Mouse (Mus musculus) midbrain, embryonic 11.5 days (tissue): ENCODE measurements at regions not wholly inside any gene's neighbourhood (a gene's known extent, or its start where the extent isn't known, plus 50 kb on each side); places are given as distances from the start of the nearest gene placed in this dataset.
"Not testable (repeated sequence)": the region's sequence is repeated elsewhere in the genome, so short reads cannot be mapped to it uniquely, and the experiment has no call there.

Experiments used
- ATAC-seq: fragments of 200-750 bp; cut with Nextera tagmentation; 2 replicates; pipeline ENCODE4 v1.8.0; 2017; ENCODE audit warnings: moderate TSS enrichment, moderate library complexity; ENCODE audit not compliant: low FRiP score
- DNase-seq: peaks from one replicate; pipeline ENCODE4 v3.0.0; 2015; ENCODE audit warnings: low spot score; ENCODE audit errors: missing footprints
- H3K27ac ChIP-seq: fragments of 300-500 bp; sonication (generic); 2 replicates; pipeline ENCODE4 v1.5.1; 2014; ENCODE audit warnings: low read depth, low read length
- H3K27me3 ChIP-seq: fragments of 300-500 bp; sonication (generic); 2 replicates; pipeline ENCODE4 v1.6.1; 2014; ENCODE audit warnings: mild to moderate bottlenecking, low read length, moderate library complexity, mixed read lengths; ENCODE audit not compliant: control insufficient read depth, insufficient read depth
- H3K36me3 ChIP-seq: fragments of 300-500 bp; sonication (generic); 2 replicates; pipeline ENCODE4 v1.6.1; 2014; ENCODE audit warnings: mild to moderate bottlenecking, low read length, moderate library complexity, mixed read lengths; ENCODE audit not compliant: control insufficient read depth, insufficient read depth
- H3K4me1 ChIP-seq: fragments of 300-500 bp; sonication (generic); 2 replicates; pipeline ENCODE4 v1.6.1; 2014; ENCODE audit warnings: low read length; ENCODE audit not compliant: control insufficient read depth, insufficient read depth
- H3K4me2 ChIP-seq: fragments of 300-500 bp; sonication (generic); 2 replicates; pipeline ENCODE4 v1.6.1; 2014; ENCODE audit warnings: mild to moderate bottlenecking, moderate library complexity
- H3K4me3 ChIP-seq: fragments of 300-500 bp; sonication (generic); 2 replicates; pipeline ENCODE4 v1.5.1; 2014; ENCODE audit warnings: low read depth, low read length
- H3K9ac ChIP-seq: fragments of 300-500 bp; sonication (generic); 2 replicates; pipeline ENCODE4 v1.6.1; 2014; ENCODE audit warnings: low read length
- H3K9me3 ChIP-seq: fragments of 300-500 bp; sonication (generic); 2 replicates; pipeline ENCODE4 v1.6.1; 2016; ENCODE audit warnings: low read length; ENCODE audit not compliant: control insufficient read depth
- WGBS: fragments of 180-500 bp; shearing (Covaris S2); extraction: QIAGEN DNeasy Blood & Tissue Kit; methylation state at CpG from one replicate; pipeline ENCODE4 v1.1.7; 2014; 5-methylcytosine and 5-hydroxymethylcytosine counted together

DNA sequence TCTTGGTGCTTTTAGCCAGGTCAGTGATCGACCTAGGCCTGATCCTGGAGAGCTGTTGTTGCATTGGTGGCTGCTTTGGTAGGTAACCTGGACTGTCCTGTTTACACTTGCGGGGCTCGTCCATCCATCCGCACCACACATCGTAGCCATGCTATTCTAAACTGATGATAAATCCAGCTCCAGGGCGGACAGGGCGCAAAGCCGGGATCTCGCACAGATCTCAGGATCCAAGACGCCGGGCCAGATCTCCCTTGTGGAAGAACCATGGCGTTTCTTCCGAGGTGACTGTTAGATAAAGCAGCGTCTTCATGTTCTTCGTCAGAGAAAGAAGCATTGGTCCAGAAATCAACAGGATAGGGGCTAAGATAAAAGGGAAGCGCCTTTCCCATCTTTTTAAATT lies 115.6 kb downstream of the Sec16b start:
- H3K27me3 ChIP-seq, H3K9me3 ChIP-seq, H3K27ac ChIP-seq, H3K4me1 ChIP-seq, H3K36me3 ChIP-seq, H3K9ac ChIP-seq, H3K4me3 ChIP-seq, H3K4me2 ChIP-seq, ATAC-seq: not testable (repeated sequence)
- 94% methylated on average over 16 of the region's 16 CpGs for WGBS
- peak; percentile 28 for DNase-seq

DNA sequence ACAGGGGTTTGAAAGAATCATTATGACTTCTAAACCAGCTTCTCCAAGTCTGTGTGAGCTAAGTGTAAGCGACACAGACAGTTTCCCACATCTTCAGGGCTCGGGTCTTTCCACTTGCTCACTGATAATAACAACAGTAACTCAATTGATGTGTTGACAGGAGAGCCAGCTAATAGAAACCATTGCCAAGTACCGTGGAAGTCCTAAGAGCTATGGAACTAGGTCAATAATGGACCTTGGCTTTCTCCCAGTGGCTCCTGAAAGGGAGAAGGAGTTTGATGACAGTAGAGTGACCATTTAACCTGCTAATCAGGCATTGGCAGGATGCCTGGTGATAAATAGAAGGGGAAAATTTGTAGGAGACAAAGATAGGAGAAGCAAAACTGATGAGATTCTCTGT lies 126.1 kb downstream of the Sec16b start:
- DNase-seq, result peak; percentile 60

DNA sequence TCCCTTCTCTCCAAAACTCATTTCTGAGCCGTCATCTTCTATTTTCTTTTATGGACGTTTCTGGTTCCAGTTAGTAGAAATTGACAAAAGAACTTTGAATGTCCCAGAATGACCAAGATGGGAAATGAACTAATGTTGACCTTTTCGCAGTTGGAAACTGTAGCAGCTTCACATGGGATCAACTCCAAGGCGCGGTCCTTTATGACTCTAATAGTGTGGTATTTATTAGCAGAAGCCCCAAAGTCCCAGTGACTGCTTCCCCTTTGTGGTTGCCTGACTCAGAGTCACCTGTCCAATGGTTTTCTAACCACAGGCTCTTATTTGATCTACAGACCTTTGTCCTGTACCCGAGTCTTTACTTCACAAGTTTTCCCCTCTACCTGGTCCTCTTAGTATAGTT lies 126.9 kb downstream of the Sec16b start:
- no peak overlapping the region for H3K9ac ChIP-seq
- WGBS, result 89% methylated on average over 6 of the region's 6 CpGs
- H3K4me1 ChIP-seq, result no peaks in the 10 kb centered on the region
- ATAC-seq, result no peak
- H3K4me3 ChIP-seq, result no peak overlapping the region
- H3K4me2 ChIP-seq, result no peak overlapping the region
- no peaks in the 10 kb centered on the region for H3K36me3 ChIP-seq
- no peaks in the 10 kb centered on the region for H3K27me3 ChIP-seq
- H3K27ac ChIP-seq, result no peak overlapping the region
- H3K9me3 ChIP-seq, result no peaks in the 10 kb centered on the region
- peak; percentile 47 for DNase-seq

More for the DNA sequence above, 126.1 kb downstream of the Sec16b start:
- H3K9me3 ChIP-seq, result no peaks in the 10 kb centered on the region
- H3K9ac ChIP-seq, result no peak overlapping the region
- no peaks in the 10 kb centered on the region for H3K27me3 ChIP-seq
- H3K4me3 ChIP-seq, result no peak overlapping the region
- H3K4me1 ChIP-seq, result no peaks in the 10 kb centered on the region
- H3K4me2 ChIP-seq, result no peak overlapping the region
- ATAC-seq, result no peak
- no peaks in the 10 kb centered on the region for H3K36me3 ChIP-seq
- no peak overlapping the region for H3K27ac ChIP-seq
- WGBS, result 89% methylated on average over 3 of the region's 3 CpGs

DNA sequence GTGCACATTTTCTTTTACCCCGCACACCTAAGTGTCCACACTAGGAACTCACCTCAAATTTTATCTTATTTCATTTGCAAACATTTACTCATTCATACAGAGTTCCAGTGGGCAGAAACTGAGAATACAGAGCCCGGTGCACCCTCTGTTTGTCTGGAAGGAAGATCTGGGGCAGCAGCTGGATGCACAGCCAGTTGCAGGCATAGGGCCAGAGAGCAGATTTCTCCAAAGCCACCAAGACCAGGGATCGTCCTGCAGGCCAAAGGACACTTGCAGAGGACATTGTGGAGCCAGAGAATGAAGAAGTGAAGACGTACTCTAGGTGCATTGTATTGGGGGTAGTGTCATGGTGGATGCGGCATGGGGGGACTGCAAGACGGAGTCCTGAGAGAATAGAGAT lies 129.2 kb downstream of the Sec16b start:
- ATAC-seq (no peak), DNase-seq (peak; percentile 4)
- Histone ChIP-seq H3K27me3 (no peaks in the 10 kb centered on the region), H3K9ac (no peak overlapping the region), H3K9me3 (no peaks in the 10 kb centered on the region), H3K36me3 (no peaks in the 10 kb centered on the region), H3K4me3 (no peak overlapping the region), H3K27ac (no peak overlapping the region), H3K4me2 (no peak overlapping the region), H3K4me1 (no peaks in the 10 kb centered on the region)
- WGBS, result 89% methylated on average over 6 of the region's 6 CpGs

DNA sequence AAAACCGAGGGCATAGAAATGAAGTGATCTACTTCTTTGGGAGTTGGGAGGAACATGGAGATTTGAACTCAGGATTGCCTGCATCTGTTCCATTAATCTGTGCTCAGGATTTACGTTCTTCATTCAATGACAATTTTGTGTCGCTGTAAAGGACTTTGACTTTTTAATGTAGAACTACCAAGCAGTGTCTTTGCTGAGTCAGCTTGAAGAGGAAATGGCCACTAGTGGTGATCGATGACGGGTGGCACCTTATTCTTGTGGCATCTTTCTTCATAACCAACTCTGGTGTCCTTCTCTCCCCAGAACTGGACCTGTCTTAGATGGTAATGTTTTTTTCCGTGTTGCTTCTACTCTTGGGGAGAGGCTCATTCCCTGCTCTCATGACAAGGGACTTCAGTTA lies 137.0 kb downstream of the Sec16b start:
- ATAC-seq (no peak), DNase-seq (peak; percentile 14)
- Histone ChIP-seq H3K36me3 (no peaks in the 10 kb centered on the region), H3K9me3 (no peaks in the 10 kb centered on the region), H3K4me2 (no peak overlapping the region), H3K4me1 (no peaks in the 10 kb centered on the region), H3K9ac (no peak overlapping the region), H3K27me3 (no peaks in the 10 kb centered on the region), H3K4me3 (no peak overlapping the region), H3K27ac (no peak overlapping the region)
- 86% methylated on average over 6 of the region's 6 CpGs for WGBS

DNA sequence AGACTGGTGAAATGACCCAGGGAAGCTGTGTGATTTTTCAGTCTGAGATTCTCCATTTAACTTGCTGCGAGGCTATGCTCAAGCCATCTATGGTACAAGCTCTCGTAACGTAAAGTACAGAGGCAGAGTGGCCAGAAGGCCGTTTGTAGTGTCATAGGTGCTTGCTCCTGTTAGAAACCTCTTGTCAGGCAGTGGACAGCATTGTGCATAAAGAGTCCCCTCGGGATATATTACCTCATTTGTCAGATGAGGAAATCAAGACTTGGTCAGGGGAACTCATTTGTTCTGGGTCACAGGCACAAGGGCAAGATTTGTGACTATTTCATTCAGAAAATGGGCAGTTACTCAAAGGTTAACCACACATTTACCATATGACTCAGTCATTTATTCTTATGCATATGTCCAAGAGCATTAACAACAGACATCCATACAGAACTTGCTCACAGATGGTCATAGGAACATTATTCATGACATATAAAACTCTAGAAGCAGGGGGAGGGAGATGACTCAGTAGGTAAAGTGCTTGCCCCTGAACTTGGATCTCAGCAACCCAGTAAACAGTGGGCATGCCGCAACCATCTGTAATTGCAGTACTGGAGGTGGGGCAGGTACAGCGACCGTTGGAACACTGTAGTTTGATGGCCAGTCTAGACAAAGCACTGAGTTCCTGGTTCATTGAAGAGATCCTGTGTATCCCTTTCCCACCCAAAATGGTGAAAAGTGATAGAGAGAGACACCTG lies 139.3 kb downstream of the Sec16b start:
- Histone ChIP-seq H3K36me3 (no peaks in the 10 kb centered on the region), H3K27me3 (no peaks in the 10 kb centered on the region), H3K9me3 (no peaks in the 10 kb centered on the region), H3K4me1 (no peaks in the 10 kb centered on the region), H3K9ac (no peak overlapping the region), H3K27ac (no peak overlapping the region), H3K4me3 (no peak overlapping the region), H3K4me2 (no peak overlapping the region)
- peak; percentile 35 for DNase-seq
- no peak for ATAC-seq
- WGBS, result 84% methylated on average over 8 of the region's 8 CpGs

DNA sequence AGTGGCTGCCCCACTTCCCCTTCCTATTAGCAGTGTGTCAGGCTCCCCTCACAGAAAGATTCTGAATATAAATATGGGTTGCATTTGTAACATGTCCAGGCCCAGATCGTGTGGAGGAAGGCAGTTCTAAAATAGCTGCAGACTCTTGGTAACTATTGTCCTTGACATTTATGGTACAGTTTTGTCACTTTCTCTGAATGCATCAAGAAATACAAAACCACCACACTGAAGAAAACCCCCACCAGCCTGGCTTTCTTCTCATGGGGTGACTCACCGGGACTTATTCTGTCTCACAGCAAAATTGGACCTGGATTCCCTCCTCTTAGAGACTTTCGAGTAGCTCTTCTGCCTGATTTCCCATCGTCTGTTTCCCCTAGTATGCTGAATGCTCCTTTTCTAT lies 148.9 kb downstream of the Sec16b start:
- ATAC-seq, result no peak
- no peak overlapping the region for H3K4me2 ChIP-seq
- no peaks in the 10 kb centered on the region for H3K4me1 ChIP-seq

DNA sequence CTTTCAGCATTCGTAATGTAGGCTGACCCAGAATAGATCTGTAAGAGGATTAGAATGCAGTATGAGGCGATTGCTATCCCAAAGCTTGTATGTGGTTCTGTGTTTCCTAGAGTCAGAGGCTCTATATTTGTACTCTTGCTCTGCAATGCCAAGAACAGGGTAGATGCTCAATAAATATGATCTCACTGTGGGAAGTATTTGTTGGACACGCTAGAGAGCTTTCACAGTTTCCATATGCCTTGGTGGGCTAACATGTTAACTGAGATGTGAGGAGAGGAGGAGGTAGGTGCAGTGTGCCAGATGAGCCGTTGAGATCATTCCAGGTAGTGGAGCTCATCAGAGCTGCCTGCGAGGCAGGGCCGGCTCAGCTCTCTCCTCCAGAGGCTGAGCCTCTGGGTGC lies 163.1 kb downstream of the Sec16b start:
- Histone ChIP-seq H3K36me3 (no peaks in the 10 kb centered on the region), H3K27me3 (no peaks in the 10 kb centered on the region), H3K4me2 (no peak overlapping the region), H3K9me3 (no peaks in the 10 kb centered on the region), H3K9ac (no peak overlapping the region), H3K4me3 (no peak overlapping the region), H3K4me1 (no peaks in the 10 kb centered on the region), H3K27ac (no peak overlapping the region)
- no peak for ATAC-seq
- 91% methylated on average over 6 of the region's 6 CpGs for WGBS
- peak; percentile 49 for DNase-seq

More for the DNA sequence above, 148.9 kb downstream of the Sec16b start:
- Histone ChIP-seq H3K9ac (no peak overlapping the region), H3K9me3 (no peaks in the 10 kb centered on the region), H3K4me3 (no peak overlapping the region), H3K36me3 (no peaks in the 10 kb centered on the region), H3K27ac (no peak overlapping the region), H3K27me3 (no peaks in the 10 kb centered on the region)
- 83% methylated on average over 4 of the region's 4 CpGs for WGBS
- DNase-seq, result peak; percentile 31

DNA sequence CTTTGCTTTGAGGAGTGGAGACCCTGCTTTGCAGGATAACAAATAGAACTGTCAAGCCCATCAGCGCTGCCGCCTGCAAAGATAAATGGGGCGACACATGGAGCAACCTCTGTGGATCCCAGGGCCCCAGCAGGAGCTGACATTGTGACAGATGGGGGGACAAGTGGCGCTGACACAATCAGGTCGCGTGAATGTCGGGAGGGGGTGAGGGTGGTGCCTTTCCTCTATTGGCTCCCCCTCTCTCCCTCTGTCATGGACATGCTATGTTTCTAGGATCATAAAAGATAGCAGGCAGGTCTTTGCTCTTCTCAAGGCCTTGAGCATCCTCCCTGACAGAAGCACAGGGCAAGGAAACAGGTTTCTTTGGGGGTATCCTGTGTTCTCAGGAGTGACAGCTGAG lies 177.8 kb downstream of the Sec16b start:
- no peak overlapping the region for H3K4me2 ChIP-seq
- no peaks in the 10 kb centered on the region for H3K36me3 ChIP-seq
- WGBS, result 64% methylated on average over 7 of the region's 7 CpGs
- ATAC-seq, result no peak
- peak; percentile 66 for DNase-seq
- H3K4me1 ChIP-seq, result no peaks in the 10 kb centered on the region
- H3K9me3 ChIP-seq, result no peaks in the 10 kb centered on the region
- no peaks in the 10 kb centered on the region for H3K27me3 ChIP-seq
- H3K27ac ChIP-seq, result no peak overlapping the region
- H3K9ac ChIP-seq, result no peak overlapping the region
- H3K4me3 ChIP-seq, result no peak overlapping the region
